Mouse (Mus musculus) ES-Bruce4 (cell line): ENCODE data around the gene Thra.

ENCODE experiments used
- CTCF ChIP-seq: IDR thresholded peaks from one replicate; pipeline ENCODE4 v1.8.1; 2011; ENCODE audit warnings: low read depth, low read length
- EP300 ChIP-seq: IDR thresholded peaks from 2 replicates; pipeline ENCODE4 v1.6.1; 2011; ENCODE audit warnings: low read depth, low read length; ENCODE audit not compliant: insufficient read depth
- POLR2A ChIP-seq: IDR thresholded peaks from one replicate; pipeline ENCODE4 v1.8.1; 2011; ENCODE audit warnings: low read length; ENCODE audit not compliant: insufficient read depth

GRCm38 (mm10) chr11:98693746-98694145, 46.7 kb upstream of the Thra start:
- no peak for TF ChIP-seq EP300
- no peak for TF ChIP-seq CTCF
- no peak for TF ChIP-seq POLR2A
